Mouse (Mus musculus) left cerebral cortex, adult 18-20 months (tissue): ENCODE measurements at regions not wholly inside any gene's neighbourhood (a gene's known extent, or its start where the extent isn't known, plus 50 kb on each side); places are given as distances from the start of the nearest gene placed in this dataset.

Experiments
- DNase-seq, 2 experiments: peaks; one replicate each; pipeline ENCODE4 v3.0.0; 2021 to 2022; ENCODE audit warnings: low spot score in 2 of 2, mixed read lengths in 1 of 2

DNA sequence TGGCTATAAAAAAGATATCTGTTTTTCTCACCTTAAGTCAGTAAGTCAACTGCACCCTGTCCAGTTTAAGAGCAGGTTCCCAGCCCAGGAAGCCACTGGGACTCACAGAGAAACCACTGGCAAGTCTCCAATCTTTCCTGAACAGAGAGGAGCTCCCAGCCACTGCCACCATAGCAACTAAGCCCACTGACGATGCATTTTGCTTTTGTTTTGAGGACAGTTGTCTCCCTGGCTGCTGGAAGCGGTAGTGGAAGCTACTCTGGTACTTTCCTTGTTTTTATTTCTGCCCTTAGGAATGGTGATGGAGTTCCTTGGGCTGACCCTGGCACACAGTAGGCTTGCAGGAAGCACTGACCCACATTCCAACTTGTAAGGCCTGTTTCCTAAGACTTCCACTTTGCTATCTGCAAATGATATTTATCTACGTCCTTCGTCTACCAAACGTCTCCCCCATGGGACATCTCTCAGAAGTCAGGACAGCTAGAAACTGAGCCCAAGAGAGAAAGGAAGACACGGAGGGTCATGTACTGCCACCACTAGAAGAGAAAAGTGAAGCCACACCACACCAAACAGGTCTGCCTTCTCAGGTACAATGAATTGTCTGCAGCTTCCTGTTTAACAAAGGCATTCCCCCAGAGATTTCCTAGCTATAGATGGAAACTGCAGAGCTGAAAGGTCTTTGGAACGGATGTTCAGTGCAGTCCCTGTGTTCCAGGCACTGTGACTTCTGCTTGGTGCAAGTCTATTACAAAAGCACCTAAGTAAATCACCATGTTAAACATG is 125.7 kb upstream of the Fmo9 start:
- DNase-seq, result no peak

DNA sequence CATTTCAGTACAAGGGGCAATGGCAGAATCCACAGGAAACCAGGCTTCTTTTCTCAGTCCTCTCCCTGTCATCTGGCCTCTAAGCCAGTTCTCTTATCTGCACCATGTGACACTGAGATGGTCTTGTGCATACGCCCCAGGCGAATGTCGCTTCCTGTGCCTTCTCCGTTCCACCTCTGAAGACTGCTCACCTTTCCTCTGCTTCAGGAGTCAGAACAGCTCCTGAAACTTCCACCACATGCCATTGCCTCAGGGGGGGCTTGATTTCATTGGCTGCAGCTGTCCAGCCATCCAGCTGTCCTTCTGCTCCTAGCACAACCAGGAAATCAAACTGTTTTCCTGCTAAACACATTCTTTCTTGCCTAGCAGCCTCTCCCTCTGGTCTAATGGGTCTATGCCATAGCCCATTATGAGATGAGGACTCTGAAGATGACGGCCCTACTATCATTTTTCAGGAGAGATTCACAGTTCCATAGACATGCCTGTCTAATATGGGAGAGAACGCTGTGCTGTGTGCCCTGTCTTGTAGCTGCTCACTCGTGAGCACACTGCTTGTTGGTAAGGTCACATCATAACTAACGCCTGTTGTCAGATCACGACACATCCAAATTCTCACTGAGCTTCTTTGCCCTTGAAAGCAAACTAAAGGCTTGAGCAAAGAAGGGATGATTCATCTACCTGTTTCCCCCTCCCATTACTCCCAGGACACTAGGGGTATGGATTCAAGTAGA is 129.9 kb upstream of the Fmo9 start:
- no peak for DNase-seq

- DNase-seq, result no peak
Measured at GRCm38 (mm10) chr1:166812072-166812461, 130.4 kb upstream of the Fmo9 start.

GRCm38 (mm10) chr1:166812920-166813439 is 131.3 kb upstream of the Fmo9 start:
- no peak for DNase-seq

DNA sequence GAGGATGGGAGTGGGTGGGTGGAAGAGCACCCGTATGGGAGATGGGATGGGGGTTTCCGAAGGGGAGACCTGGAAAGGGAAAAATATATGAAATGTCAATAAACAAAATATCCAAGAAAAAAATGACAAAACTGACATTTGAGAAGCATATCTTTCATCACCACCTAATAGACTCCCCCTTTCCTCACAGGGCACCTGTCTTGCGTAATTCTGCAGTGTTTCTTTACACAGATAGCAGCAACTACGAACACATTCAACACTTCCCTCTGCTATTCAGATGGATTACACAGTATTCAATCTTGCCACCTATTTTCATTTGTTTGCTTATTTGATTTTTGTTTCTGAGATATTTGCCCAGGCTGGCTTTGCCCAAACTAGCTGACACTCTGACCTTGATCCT is 136.3 kb upstream of the Fmo9 start:
- DNase-seq, result no peak

DNA sequence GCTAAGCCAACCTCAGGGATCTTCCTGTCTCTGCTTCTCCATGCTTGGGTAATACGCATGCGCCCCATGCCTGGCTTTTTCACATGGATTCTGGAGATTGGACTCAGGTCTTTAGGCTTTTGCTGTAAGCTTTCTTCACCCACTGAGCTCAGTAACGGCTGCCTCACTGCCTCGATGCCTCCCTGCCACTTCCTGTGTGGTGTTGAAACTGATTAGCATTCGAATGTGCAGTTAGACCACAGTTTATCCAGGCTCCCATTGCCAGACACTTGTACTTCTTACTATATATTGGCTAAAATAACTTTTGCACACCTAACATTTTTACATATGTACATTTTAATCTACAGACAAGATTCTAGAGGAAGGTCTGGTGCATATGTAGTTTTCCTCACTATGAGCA is 137.0 kb upstream of the Fmo9 start:
- no peak for DNase-seq

DNA sequence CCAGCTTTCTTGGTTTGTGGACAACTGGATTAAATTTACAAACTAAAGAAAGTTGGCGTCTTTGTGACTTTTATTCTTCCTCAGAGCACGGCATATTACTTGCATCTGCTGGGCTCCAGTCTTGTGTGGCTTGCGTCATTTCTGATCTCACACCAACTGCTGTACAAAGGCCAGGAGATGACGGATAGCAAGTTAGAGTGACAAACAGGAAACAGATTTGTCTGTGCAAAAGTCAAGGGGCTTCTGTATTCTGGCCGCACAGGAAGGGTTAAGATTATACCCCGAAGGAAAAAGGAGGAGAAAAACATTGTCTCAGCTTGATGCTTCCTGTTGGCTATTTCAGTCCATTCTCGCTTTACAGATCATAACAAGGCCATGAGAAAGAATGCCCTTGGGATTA is 137.8 kb upstream of the Fmo9 start:
- no peak for DNase-seq

DNA sequence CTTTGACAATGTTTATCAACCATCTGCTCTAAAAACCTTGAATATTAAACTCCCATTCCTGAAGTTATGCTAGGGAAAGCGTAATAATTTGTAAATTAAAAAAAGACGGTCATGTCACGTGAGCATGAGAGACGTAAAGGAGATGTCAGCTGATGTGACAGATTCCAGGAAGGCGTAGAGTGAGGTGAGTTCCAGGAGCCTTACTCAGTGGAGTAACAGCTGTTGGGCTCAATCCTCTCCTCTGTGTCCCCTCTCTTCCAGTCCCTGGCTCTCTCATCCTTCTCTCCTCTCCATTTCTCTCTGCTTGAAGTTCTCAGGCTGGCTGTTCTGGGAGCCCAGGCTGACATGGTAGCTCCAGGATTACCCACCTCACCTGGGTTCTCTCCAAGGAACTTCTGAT is 138.4 kb upstream of the Fmo9 start:
- DNase-seq, result no peak

DNA sequence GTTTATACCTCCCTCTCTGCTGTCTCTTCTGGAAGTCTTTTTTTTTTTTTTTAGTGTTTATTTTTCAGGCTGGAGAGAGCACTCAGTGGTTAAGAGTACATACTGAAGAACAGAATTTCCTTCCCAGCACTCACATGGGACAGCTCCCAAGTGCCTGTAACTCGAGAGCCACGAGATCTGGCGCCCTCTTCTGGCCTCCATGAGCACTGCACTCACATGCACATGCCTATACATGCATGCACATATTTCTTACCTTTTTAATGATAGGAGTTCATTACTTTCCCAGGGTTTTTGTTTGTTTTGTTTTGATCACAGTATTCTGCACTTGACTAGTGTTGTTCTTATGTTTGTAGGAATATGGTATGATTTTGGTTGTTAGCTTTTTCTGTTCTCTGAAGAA is 139.5 kb upstream of the Fmo9 start:
- no peak for DNase-seq

DNA sequence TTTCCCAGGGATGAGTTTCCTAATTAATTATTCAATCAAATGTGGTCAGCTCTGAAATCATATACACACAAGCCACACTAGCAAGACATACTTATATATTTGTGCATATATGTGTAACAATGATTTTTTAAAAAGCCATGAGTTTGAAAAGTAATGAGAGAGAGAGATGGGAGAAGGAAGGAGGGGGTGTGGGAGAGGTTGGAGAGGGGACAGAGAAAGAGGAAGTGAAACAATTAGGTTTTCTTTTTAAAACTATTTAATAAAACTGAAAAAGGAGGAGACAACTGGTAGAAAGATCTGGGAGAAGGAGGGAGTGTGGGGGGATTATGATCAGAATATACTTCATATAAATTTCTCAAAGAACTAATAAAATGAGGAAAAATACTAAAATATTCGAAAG is 155.7 kb upstream of the Fmo9 start:
- DNase-seq, result no peak

GRCm38 (mm10) chr1:166839833-166840232 is 158.2 kb upstream of the Fmo9 start:
- DNase-seq, result no peak

DNA sequence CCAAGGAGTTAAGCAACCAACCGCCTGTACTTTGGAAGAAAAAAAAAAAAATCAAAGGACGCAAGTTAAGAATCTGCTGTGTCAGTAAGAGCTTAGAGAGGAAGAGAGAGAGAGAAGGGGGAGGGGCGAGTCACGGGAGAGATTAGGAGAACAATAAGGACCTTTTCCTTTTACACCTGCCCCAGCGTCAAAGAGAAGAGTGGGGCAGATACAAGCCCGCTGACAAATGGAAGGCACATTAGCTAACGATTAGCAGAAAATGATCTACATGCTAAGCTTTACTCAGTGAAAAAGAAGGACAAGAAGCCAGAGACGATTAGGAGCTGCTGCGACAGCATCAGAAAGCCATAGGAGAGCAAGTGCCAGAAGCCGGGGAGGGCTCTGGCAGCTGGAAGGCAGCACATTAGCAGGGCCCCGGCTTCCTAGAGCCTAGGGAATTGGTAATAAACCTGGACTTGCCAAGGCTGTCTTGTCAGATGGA is 157.8 kb upstream of the Fam78b start:
- DNase-seq, result no peak

DNA sequence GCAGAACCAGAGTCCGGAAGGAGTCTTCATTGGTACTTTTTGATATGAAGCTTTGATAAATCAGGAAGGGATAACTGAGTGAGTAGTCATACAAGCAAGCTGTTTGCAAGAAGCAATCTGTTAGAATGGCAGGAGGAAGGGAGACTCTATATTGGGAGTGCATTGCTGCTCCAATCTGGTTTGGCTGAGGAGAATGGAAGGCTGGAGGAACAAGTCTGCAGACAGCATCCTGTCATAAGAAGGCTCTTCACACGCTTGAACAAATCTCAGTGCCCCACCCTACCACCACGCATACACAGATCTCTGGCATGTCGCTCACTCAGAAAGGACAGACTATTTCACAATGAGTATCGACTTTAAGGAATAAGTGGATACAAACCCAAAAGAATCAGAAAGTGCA is 154.7 kb upstream of the Fam78b start:
- no peak for DNase-seq

DNA sequence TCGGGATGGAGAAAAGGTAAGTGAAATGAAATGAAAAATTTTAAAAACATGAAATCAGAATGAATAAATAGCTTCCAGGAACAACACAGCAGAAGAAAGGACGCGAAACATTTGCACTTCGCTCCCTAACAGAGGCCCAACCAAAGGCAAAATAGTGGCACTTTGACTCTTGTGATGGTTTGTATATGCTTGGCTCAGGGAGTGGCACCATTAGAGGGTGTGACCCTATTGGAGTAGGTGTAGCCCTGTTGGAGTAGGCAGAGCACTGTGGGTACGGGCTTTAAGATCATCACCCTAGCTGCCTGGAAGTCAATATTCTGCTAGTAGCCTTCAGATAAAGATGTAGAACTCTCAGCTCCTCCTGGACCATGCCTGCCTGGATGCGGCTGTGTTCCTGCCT is 154.0 kb upstream of the Fam78b start:
- DNase-seq, result no peak

GRCm38 (mm10) chr1:166848015-166848535 is 153.1 kb upstream of the Fam78b start:
- DNase-seq, result no peak

DNA sequence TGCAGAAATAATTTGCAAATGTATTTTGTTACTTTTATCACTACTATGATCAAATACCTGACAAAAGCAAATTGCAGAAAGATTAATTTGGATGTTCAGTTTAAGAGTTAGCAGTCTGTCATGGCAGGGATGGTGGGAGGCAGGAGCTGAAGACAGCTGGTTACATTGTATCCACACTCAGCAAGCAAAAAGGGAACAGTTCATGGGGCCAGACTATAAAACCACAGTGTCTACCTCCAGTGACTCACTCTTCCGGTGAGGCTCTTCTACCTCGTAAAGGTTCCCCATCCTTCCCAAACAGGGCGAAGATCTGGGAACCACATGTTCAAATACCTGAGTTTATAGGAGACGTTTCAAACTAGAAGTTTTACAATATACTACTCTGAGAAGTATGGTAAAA is 145.2 kb upstream of the Fam78b start:
- DNase-seq, result no peak

DNA sequence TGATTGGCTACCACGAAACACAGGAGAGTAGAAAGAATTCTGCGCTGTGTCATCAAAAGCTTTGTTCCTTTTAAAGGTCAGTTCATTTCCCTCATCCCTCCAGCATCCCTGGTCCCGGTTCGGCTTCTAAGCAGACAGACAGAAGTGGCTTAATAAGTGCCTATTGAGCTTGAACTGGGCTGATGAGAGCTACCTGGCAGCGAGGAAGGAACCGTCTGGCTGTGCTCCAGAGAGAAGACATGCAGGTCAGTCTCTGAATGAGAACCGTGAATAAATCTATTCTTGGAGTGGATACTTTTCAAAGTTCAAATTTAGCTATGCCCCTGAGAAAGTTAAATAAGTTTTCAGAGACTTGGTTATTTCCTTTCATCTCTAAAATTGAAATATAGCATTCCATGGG is 135.0 kb upstream of the Fam78b start:
- DNase-seq, result no peak

GRCm38 (mm10) chr1:166871258-166871657 is 130.0 kb upstream of the Fam78b start:
- DNase-seq, result no peak

GRCm38 (mm10) chr1:166876452-166876851 is 124.8 kb upstream of the Fam78b start:
- no peak for DNase-seq

GRCm38 (mm10) chr1:166883215-166883614 is 118.0 kb upstream of the Fam78b start:
- no peak for DNase-seq

- DNase-seq, result no peak
Measured at GRCm38 (mm10) chr1:166895945-166896344, 105.3 kb upstream of the Fam78b start.

DNA sequence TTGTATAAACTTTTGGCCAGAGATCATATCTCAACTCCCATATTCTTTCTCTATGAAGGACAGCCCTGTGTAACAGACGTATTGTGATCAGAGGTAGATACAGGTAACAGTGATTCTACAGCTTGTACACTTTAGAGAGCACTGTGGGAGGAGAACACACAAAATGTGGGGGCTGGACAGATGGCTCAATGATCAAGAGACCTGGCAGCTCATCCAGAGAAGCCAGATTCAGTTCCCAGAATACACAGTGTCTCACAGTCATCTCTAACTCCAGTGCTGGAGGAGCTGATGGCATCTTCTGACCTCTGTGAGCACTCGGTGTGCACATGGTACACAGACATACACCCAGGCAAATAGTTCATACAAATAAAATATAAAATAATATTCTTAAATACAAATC is 102.5 kb upstream of the Fam78b start:
- DNase-seq, result no peak
